Mouse (Mus musculus) testis, adult 10 weeks (tissue): ENCODE measurements around the gene Gm7951. TPM values are rescaled to one million over a fixed set of nuclear protein-coding genes. Genes with fewer than 3 reads are reported as not detected.

ENCODE experiments used
- polyA plus RNA-seq: library from polyadenylated mRNA; stranded (reverse); fragments of 350-450 nt; fragmentation: Illumina TruSeq; extraction: RNeasy Lipid Tissue Mini Kit (QIAGEN cat#74804); gene quantifications from one replicate; pipeline ENCODE4 v1.2.3, GENCODE M21; 2014; ENCODE audit warnings: low read depth, low replicate concordance

The Gm7951 gene
- polyA plus RNA-seq = not detected

GRCm38 (mm10) chr14:42117269-42117668, at the start of gene Gm7951:
TSS of gene Gm7951 (minus strand) at chr14:42117369.

DNA sequence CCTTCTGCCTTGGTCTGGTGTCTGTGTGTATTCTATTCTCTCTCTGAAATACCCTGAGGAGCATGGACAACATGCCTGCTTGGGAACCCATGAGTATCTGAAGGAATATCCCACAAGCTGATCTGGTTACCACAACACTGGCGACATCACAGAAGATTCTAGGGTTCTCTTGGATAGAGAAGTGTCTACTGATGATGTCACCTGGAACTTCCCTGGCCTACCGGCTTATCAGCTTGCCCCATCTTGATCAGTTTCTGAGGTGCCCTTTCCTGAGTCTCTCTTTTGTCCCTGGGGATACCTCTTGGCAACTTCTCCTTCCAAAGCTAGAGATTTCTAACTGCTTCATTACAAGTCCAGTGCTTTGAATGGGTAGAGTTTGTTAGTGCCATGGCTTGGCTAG, 45.4 kb upstream of the Gm7951 start, which contains the start of gene Gm17027:
Gm17027 (minus strand) TSS at position 101 of the 400 bp plus-strand sequence.

Other genes with a start within 250 kb of the Gm7951 start
- gene Gm7980, start 210.1 kb downstream of the Gm7951 start, polyA plus RNA-seq = 0.27 TPM
- not detected for gene 1700049E17Rik1, start 192.4 kb downstream of the Gm7951 start, polyA plus RNA-seq
- 18.1 TPM for gene 1700024B05Rik, start 173.4 kb downstream of the Gm7951 start, polyA plus RNA-seq
- 1.7 TPM for gene Gm6401, start 149.4 kb downstream of the Gm7951 start, polyA plus RNA-seq
- 85.3 TPM for gene Gm3543, start 134.0 kb downstream of the Gm7951 start, polyA plus RNA-seq
- gene Gm17027, start 45.3 kb upstream of the Gm7951 start, polyA plus RNA-seq = 0.24 TPM
- gene Gm3573, start 73.4 kb upstream of the Gm7951 start, polyA plus RNA-seq = 66.4 TPM
- 1.5 TPM for gene Gm17026, start 142.7 kb upstream of the Gm7951 start, polyA plus RNA-seq
- gene Gm9611, start 180.0 kb upstream of the Gm7951 start, polyA plus RNA-seq = 0.70 TPM
- 6.5 TPM for gene Gm7995, start 192.8 kb upstream of the Gm7951 start, polyA plus RNA-seq